Comparison of ENCODE assay signal across 8 mouse cellular contexts in the genomic region with DNA sequence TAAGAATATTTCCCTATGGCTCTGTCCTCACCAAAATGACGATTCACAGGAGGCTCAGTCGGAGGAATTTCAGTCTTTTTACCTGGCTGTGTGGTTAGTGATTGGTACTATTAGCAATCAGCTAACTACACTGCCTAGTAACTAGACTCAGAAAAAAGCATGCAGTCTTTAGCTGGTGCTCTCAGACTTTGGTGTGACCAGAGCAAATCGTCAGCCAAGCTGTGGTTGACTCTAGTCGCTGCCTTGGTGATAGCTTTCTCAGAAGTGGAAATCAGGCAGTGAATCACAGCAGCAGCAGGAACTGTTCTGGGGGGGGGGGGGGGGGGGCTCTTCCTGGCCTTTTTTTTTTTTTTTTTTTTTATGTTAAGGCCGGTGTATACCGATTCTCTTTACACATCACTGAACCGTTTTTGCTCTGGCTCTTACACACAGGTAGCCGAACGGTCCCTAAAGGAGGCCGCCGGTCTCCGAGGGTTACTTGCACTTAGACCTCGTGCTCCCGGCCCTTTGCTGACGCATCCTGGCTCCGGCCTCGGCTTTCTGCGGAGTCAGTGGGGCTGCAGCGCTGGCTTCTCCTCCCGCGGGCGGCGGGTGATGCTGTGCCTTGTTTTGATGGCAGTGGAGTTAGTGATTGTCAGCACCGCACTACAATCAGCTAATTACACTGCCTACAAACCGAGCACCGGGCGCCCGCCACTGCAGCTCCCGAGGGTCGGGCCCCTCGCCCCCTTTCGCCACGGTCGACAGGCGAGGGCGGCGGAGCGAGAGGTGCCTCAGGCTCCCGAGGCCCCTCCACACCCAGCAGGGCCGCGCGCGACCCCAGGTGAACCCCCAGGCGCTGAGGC. TPM values are rescaled to one million over a fixed set of nuclear protein-coding genes. Genes with fewer than 3 reads are reported as not detected.
DNase-seq lines count a peak whose midpoint lies in the region; ATAC-seq lines count a peak whose summit lies in the region.

No protein-coding gene starts in this region.

- WGBS in intestine, embryonic 15.5 days, result 3% methylated on average over 43 of the region's 44 CpGs
- 2% methylated on average over 37 of the region's 44 CpGs for WGBS in limb, embryonic 12.5 days
- 2% methylated on average over 43 of the region's 44 CpGs for WGBS in midbrain, embryonic 15.5 days
- 3% methylated on average over 43 of the region's 44 CpGs for WGBS in stomach, embryonic 16.5 days

- peak overlapping the region; percentile 100 for H3K4me2 ChIP-seq in intestine, embryonic 15.5 days (replicated peaks)
- peak overlapping the region; percentile 99 for H3K4me2 ChIP-seq in limb, embryonic 12.5 days
- H3K4me2 ChIP-seq in midbrain, embryonic 15.5 days, result peak overlapping the region; percentile 100
- peak overlapping the region; percentile 99 for H3K4me2 ChIP-seq in stomach, embryonic 16.5 days (ENCODE audit: low read depth, low read length)

- H3K4me1 ChIP-seq in intestine, embryonic 15.5 days (replicated peaks), result peaks cover 8% of the 10 kb centered on the region; the same call in 1 of the 2 replicates
- H3K4me1 ChIP-seq in limb, embryonic 12.5 days (replicated peaks), result peaks cover 8% of the 10 kb centered on the region
- H3K4me1 ChIP-seq in midbrain, embryonic 15.5 days, result peaks cover 13% of the 10 kb centered on the region
- 0 out of 2 replicates have a peak, but pooled peaks cover 5% of the 10 kb centered on the region for H3K4me1 ChIP-seq in stomach, embryonic 16.5 days (ENCODE audit: control insufficient read depth, insufficient read depth, low read length)

- DNase-seq in left cerebral cortex, adult 18-20 months (ENCODE audit: low spot score in 2 of 2), result peak; percentile 33 to 34
- no peak for DNase-seq in left cerebral cortex, adult 11 months (ENCODE audit: low spot score)
- peak; percentile 24 to 53 for DNase-seq in gastrocnemius, postnatal 4 days (ENCODE audit: low spot score in 2 of 2)

- H3K9me3 ChIP-seq in intestine, embryonic 15.5 days, result no peaks in the 10 kb centered on the region
- no peaks in the 10 kb centered on the region for H3K9me3 ChIP-seq in limb, embryonic 12.5 days
- H3K9me3 ChIP-seq in midbrain, embryonic 15.5 days, result no peaks in the 10 kb centered on the region
- no peaks in the 10 kb centered on the region for H3K9me3 ChIP-seq in stomach, embryonic 16.5 days (replicated peaks; ENCODE audit: control insufficient read depth, low read length)

- H3K27me3 ChIP-seq in intestine, embryonic 15.5 days (replicated peaks), result no peaks in the 10 kb centered on the region; the same call in 1 of the 2 replicates
- H3K27me3 ChIP-seq in limb, embryonic 12.5 days, result peaks cover 22% of the 10 kb centered on the region
- peaks cover 7% of the 10 kb centered on the region; the same call in 1 of the 2 replicates for H3K27me3 ChIP-seq in midbrain, embryonic 15.5 days (replicated peaks)
- no peaks in the 10 kb centered on the region for H3K27me3 ChIP-seq in stomach, embryonic 16.5 days (ENCODE audit: control insufficient read depth, insufficient read depth, low read length)

- H3K4me3 ChIP-seq in intestine, embryonic 15.5 days (replicated peaks), result peak overlapping the region; percentile 58
- H3K4me3 ChIP-seq in limb, embryonic 12.5 days (replicated peaks), result peak overlapping the region; percentile 55
- H3K4me3 ChIP-seq in midbrain, embryonic 15.5 days, result peak overlapping the region; percentile 60
- peak overlapping the region; percentile 60 for H3K4me3 ChIP-seq in stomach, embryonic 16.5 days (replicated peaks; ENCODE audit: low read length)

- peak; percentile 48; the same call in 1 of the 2 replicates for ATAC-seq in common myeloid progenitor, adult 5-6 weeks (replicated peaks; ENCODE audit: low read depth, poor library complexity, severe bottlenecking)
- ATAC-seq in intestine, embryonic 15.5 days, result peak; percentile 73
- ATAC-seq in limb, embryonic 12.5 days (ENCODE audit: insufficient number of reproducible peaks, insufficient read depth, low FRiP score, low TSS enrichment, low read depth), result peak; percentile 73
- peak; percentile 77 for ATAC-seq in midbrain, embryonic 15.5 days (replicated peaks)
- ATAC-seq in stomach, embryonic 16.5 days (ENCODE audit: insufficient read depth, low FRiP score), result peak; percentile 58; the same call in 1 of the 2 replicates

- peak overlapping the region; percentile 56 for H3K9ac ChIP-seq in intestine, embryonic 15.5 days
- peak overlapping the region; percentile 71 for H3K9ac ChIP-seq in limb, embryonic 12.5 days (replicated peaks)
- H3K9ac ChIP-seq in midbrain, embryonic 15.5 days, result peak overlapping the region; percentile 55
- H3K9ac ChIP-seq in stomach, embryonic 16.5 days (ENCODE audit: low read length), result peak overlapping the region; percentile 78

- no peaks in the 10 kb centered on the region for H3K36me3 ChIP-seq in intestine, embryonic 15.5 days
- no peaks in the 10 kb centered on the region for H3K36me3 ChIP-seq in limb, embryonic 12.5 days
- no peaks in the 10 kb centered on the region for H3K36me3 ChIP-seq in midbrain, embryonic 15.5 days (replicated peaks)
- H3K36me3 ChIP-seq in stomach, embryonic 16.5 days (ENCODE audit: control insufficient read depth, insufficient read depth, low read length), result no peaks in the 10 kb centered on the region

- no peak overlapping the region for H3K27ac ChIP-seq in intestine, embryonic 15.5 days
- no peak overlapping the region for H3K27ac ChIP-seq in limb, embryonic 12.5 days
- no peak overlapping the region for H3K27ac ChIP-seq in midbrain, embryonic 15.5 days
- no peak overlapping the region for H3K27ac ChIP-seq in stomach, embryonic 16.5 days (ENCODE audit: low read length)

RNA-seq across cellular contexts. Expression of gene 4833427G06Rik, which starts 1.3 kb away (rescaled TPM):
- total RNA-seq in left cerebral cortex, adult 18-20 months (2021), result not detected
- not detected in 2 replicates for total RNA-seq in common myeloid progenitor, adult 5-6 weeks (2017)
- total RNA-seq in gastrocnemius, postnatal 4 days (2021), result not detected
- not detected in 2 replicates for polyA plus RNA-seq in intestine, embryonic 15.5 days (2015; fragmentation: Nextera tagmentation; extraction: Ambion mirVana)
- polyA plus RNA-seq in limb, embryonic 12.5 days (2016; fragmentation: Nextera tagmentation; extraction: Ambion mirVana), result not detected in 2 replicates
- polyA plus RNA-seq in midbrain, embryonic 15.5 days (2015; fragmentation: Nextera tagmentation; extraction: Ambion mirVana), result 0.70 and 1.2 TPM in 2 replicates
- polyA plus RNA-seq in stomach, embryonic 16.5 days (2015; fragmentation: Nextera tagmentation; extraction: Ambion mirVana), result 0.31 TPM in 1 of 2 replicates, not detected in the other

RNA-seq across cellular contexts. Expression of gene Layn, which starts 26.3 kb away (rescaled TPM):
- 1 to 10 TPM; 5.4 to 6.3 TPM for total RNA-seq in left cerebral cortex, adult 18-20 months (2021)
- total RNA-seq in common myeloid progenitor, adult 5-6 weeks (2017), result 12.2 and 18.3 TPM in 2 replicates
- total RNA-seq in gastrocnemius, postnatal 4 days (2021), result 1 to 10 TPM; 3.1 to 3.5 TPM
- 3.7 and 4.3 TPM in 2 replicates for polyA plus RNA-seq in intestine, embryonic 15.5 days (2015; fragmentation: Nextera tagmentation; extraction: Ambion mirVana)
- 6.7 and 7.4 TPM in 2 replicates for polyA plus RNA-seq in limb, embryonic 12.5 days (2016; fragmentation: Nextera tagmentation; extraction: Ambion mirVana)
- polyA plus RNA-seq in midbrain, embryonic 15.5 days (2015; fragmentation: Nextera tagmentation; extraction: Ambion mirVana), result 0.92 and 1.4 TPM in 2 replicates
- polyA plus RNA-seq in stomach, embryonic 16.5 days (2015; fragmentation: Nextera tagmentation; extraction: Ambion mirVana), result 4.3 and 4.7 TPM in 2 replicates

RNA-seq across cellular contexts. Expression of gene Btg4, which starts 42.5 kb away (rescaled TPM):
- total RNA-seq in left cerebral cortex, adult 18-20 months (2021), result not detected
- total RNA-seq in common myeloid progenitor, adult 5-6 weeks (2017), result not detected in 2 replicates
- not detected for total RNA-seq in gastrocnemius, postnatal 4 days (2021)
- polyA plus RNA-seq in intestine, embryonic 15.5 days (2015; fragmentation: Nextera tagmentation; extraction: Ambion mirVana), result not detected in 2 replicates
- not detected in 2 replicates for polyA plus RNA-seq in limb, embryonic 12.5 days (2016; fragmentation: Nextera tagmentation; extraction: Ambion mirVana)
- polyA plus RNA-seq in midbrain, embryonic 15.5 days (2015; fragmentation: Nextera tagmentation; extraction: Ambion mirVana), result not detected in 2 replicates
- not detected in 2 replicates for polyA plus RNA-seq in stomach, embryonic 16.5 days (2015; fragmentation: Nextera tagmentation; extraction: Ambion mirVana)
